Mouse (Mus musculus): ENCODE data around the gene Dbil5.

Gene Dbil5

DNA sequence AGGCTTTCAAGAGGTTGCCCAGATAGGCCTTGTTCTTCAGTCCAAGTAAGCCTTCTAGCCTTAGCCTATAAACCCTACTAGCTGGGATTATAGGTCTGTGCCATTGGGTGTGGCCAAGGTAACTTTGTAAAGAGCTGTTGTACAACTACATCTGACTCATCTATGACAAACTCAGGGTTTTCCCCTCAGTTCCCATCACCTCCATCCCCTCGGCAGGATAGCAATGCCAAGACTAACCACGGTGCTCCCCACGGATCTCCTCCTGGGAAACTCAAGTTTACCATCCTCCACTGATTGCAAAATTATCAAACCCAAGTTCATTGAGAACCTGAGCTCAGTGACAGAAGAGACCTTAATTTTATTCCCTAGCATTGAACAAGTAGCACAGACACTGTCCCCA is 18.7 kb downstream of the Dbil5 start:
- DNase-seq (ENCODE audit: inconsistent ontology term), result no peak

DNA sequence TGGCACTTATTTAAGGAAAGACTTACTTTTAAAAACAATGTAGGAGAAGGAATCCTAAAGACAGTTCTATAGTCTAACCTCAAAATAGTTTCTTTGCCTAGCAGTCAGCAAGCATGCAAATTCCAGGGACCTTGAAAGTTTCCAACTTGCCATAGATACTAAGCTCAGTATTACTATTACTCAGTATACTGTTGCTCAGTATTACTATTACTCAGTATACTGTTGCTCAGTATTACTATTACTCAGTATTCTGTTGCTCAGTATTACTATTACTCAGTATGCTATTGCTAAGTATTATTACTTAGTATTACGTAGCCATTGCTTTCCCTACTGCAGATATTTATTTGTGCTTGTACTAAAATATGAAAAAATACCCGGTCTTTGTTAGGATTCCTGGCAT is 22.3 kb downstream of the Dbil5 start:
- DNase-seq (ENCODE audit: inconsistent ontology term), result no peak

DNA sequence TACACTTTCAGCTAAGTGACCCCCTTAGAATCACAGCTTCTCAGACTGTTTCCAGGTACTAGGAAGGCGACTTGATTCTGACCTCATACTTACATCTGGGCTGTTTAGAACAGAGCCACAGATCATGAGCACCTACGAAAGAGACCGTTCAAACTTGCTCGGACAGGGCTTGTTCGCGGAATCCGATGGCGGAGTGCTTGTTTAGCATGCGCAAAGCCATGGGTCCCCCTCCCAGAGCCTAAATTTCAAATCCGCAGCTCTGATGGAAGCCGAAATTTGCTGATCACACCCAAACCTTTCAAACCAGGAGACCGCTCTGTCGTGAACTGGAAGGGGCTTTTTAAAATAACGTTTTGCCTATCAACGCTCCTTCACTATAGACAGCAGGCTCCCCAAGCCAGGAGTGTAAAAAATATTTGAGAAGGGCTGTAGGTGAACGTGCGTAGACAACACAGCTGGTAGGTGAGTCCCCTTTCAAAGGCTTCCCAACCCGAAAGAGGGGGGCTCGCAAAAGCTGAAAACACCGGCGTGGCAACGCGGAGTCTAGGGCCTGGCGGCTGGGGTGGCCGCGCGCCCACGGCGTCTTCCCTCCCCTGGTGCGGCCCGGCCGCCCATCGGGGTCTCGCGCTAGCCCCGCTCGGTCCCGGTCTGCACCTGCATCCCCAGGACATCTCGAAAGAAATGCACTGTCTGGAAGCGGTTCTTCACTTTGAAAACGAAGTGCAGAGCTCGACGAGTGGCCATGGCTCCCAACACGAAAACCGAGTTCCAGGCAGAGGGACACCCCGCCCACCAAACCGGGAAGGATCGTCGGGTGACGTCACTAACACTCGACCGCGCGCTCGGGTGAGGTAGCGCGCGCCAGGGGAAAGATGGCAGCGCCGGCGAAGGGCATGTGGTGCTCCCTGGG is 25.7 kb downstream of the Dbil5 start, which contains the start of the genes Mrm3 and Glod4:
Gene Mrm3 (plus strand): TSS at position 815 of the 910 bp plus-strand sequence.
Gene Glod4 (minus strand): TSS at position 825 of the 910 bp plus-strand sequence.
- DNase-seq (ENCODE audit: inconsistent ontology term), result peak; percentile 94

DNA sequence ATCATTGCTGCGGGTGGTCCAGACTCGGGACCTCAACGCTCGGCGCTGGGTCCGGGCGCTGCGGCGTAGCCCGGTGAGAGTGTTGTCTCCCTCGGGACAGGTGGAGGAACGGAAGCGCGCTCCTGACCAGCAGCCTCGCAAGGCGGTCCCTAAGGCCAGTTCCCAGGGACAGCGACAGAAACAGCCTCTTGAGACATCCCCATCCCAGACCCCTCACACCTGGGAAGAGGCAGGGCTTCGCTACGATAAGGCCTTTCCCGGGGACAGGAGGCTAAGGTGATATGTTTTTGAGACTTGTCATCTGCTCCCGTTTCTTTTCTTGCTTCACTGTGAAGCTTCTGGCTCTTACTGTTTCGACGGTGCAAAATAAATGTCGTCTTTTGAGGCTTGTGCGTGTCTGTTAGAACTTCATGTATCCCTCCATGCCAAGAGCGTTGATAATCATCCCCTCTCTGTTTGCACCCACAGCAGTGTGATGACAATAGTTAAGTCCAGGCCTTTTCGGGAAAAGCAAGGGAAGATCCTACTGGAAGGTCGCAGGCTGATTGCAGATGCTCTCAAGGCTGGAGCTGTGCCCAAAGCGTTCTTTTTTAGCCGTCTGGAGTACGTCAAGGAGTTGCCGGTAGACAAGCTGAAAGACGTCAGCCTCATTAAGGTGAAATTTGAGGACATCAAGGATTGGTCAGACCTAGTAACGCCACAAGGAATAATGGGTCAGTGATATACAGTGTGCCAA is 26.6 kb downstream of the Dbil5 start:
- DNase-seq (ENCODE audit: inconsistent ontology term), result peak; percentile 30

DNA sequence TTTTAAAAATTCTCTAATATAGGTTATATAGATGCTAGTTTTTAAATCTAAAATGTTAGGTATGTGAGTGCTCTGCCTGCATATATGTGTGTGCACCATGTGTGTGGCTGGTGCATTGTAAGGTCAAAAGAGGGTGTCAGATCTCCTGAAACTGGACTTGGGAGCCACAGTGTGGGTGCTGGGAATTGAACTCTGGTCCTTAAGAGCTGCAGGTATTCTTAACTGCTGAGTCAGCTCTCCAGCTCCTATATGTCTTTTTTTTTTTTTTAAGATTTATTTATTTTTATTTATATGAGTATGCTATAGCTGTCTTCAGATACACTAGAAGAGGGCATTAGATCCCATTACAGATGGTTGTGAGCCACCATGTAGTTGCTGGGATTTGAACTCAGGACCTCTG is 29.0 kb downstream of the Dbil5 start:
- DNase-seq (ENCODE audit: inconsistent ontology term), result no peak

DNA sequence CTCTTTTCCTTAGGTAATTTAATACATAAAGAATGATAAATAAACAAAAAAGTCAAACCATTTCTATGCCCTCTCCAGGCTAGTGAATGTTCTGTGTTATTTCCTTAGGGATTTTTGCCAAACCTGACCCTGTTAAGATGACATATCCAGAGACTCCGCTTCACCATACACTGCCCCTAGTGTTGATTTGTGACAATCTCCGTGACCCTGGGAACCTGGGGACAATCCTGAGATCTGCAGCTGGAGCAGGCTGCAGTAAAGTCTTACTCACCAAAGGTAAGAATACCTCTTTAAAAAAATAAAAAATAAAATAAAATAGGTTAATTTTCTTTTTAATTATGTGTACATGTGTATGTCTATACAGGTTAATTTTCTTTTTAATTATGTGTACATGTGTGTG is 29.8 kb downstream of the Dbil5 start:
- DNase-seq (ENCODE audit: inconsistent ontology term), result no peak

DNA sequence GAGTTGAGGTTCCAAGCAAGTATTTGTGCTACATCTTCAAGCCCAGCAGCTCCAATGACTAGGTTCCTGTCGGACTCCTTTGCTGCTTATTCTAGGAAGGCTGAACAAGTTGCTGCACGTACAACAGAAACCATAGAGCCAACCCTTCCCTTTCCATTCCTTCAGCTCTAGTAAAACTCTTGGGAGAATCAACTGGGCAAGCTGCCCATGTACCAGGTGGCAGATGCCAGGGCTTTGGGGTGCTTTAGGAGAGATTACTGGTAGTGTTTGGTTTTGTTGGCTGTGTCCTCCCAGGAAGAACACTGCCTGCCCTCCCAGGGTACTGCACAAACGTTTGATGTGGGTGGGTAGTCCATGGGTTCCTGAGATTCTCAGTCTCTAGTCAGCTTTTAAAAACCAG is 34.6 kb downstream of the Dbil5 start:
- DNase-seq (ENCODE audit: inconsistent ontology term), result no peak

DNA sequence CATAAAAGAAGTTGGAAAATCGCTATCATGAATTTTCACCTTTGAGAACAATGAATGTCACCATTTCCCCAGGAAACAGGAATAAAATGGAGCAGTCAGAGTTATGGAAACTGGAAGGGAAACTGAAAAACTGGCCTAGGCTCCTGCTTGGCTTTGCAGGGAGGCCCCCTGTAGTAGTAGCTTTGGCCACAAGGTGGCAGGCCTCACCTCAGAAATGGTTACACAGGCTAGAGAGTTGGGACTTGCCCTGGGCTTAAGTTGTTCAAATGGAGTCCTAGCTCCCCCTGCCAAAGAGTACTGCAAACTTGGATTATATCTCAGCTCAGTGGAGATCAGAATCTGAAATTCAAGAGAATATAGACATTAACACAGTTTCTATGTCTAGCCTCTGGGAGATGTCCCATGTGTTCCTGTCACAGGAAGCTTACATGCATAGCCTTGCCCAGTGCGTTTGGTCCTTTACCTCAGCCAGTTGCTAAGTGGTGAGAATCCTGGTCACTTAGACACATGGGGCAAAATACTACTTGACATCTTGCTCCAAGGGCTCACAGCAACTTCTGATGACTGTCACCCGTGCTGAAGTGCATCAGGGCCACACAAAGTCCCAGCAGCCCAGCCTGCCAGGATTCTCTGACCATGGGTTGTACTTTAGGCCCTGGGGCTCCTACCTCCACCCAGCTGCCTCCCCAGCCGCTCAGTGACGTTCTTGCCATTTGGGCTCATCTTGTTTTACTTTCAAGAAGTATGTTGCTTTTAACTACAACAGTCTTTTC is 35.9 kb downstream of the Dbil5 start:
- DNase-seq (ENCODE audit: inconsistent ontology term), result peak; percentile 67

DNA sequence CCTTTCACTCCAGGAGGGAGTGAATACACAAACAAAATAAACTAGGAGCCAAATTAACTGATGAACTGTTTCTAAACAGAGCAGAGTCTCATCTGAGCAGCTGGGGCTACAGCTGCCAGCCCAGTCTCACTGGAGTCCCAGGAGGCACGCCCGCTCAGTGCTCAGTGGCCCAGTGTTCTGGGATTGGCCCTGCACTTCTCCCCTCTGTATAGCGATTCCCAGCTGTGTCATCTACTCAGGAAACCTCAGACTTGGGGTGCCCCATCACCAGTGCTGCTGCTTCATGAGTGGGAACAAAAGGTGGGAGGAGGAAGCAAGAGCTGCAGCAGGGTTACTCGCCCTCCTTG is 36.5 kb downstream of the Dbil5 start:
- no peak for DNase-seq (ENCODE audit: inconsistent ontology term)

DNA sequence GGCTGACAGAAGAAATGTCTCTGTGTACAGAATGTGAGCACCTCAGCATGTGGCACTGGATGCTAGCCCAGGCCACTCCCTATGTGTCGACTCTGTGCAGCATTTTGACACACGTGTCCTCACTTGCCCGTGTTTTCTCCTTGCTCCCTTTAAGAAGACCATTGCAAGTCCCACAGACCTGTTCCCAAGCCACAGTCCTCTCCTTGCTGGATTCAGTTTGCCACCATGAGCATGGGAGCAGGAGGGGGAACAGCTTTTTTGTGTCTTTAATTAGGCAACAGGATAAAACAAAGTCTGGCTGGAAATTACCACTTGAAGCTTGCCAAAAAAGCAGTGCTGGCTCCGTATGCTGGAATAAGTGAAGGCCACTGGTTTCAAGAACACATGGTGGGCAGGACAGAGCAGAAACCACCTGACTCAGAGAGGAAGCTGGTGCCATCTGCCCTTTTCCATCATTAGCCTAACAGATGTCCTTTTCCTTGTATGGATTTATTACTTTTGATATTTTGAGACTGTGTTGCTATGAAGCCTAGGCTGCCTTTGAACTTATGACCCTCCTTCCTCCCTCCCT is 38.1 kb downstream of the Dbil5 start:
- DNase-seq (ENCODE audit: inconsistent ontology term), result peak; percentile 66

DNA sequence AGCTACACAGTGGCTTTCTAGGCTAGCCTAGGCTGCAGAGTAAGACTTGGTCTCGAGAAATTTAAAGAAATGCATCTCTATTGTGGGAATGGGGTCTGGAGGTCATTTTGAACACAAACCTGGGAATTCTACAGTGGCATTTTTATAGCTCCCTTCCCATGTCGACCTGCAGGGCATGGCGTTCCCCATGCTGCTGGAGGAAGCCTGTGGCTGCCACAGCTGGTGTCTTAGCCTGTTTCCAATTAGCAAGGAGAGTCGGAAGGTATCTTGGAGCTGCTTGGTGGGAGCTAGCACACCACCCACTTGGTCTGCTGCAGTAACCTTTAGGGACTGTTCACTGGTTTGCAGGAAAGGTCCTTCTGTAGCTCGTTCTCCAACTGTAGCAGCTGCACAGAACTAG is 38.7 kb downstream of the Dbil5 start:
- no peak for DNase-seq (ENCODE audit: inconsistent ontology term)

DNA sequence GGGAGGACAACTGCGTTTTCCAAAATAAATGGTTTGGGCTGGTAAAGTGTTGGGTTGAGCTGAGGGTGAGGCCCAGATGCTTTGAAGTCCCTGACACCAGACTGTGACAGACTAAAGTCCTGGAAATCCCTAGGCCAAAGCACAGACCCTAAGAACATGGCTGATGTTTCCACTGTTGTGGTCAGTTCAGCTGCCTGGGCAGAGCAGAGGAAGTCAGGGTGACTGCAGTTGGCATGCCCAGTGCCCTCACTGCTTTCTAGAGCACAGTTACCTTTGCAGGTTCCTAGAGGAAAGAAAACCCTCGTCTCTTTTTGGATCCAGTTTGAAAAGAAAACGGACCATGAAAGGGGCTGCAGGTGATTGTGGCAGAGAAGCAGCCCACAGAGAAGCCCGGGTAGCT is 40.0 kb downstream of the Dbil5 start:
- no peak for DNase-seq (ENCODE audit: inconsistent ontology term)

DNA sequence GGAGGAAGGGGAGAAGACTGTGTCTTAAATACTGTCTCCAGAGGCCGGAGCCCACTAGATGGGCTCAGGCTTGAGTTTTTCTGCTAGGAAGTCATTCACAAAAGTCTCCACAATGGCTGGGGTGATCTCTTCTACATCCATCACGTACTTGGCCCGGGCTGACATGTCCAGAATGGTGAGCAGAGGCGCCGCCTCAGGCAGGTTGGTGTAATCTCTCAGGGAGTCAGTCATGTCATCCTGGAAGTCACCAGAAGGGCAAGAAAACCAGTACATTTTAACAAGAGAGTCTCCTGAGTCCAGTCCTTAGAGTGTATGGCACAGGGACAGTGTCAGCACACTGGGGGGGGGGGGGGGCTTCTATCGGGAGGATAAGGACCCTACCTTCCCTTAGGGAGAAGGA is 41.1 kb downstream of the Dbil5 start:
- DNase-seq (ENCODE audit: inconsistent ontology term), result no peak

DNA sequence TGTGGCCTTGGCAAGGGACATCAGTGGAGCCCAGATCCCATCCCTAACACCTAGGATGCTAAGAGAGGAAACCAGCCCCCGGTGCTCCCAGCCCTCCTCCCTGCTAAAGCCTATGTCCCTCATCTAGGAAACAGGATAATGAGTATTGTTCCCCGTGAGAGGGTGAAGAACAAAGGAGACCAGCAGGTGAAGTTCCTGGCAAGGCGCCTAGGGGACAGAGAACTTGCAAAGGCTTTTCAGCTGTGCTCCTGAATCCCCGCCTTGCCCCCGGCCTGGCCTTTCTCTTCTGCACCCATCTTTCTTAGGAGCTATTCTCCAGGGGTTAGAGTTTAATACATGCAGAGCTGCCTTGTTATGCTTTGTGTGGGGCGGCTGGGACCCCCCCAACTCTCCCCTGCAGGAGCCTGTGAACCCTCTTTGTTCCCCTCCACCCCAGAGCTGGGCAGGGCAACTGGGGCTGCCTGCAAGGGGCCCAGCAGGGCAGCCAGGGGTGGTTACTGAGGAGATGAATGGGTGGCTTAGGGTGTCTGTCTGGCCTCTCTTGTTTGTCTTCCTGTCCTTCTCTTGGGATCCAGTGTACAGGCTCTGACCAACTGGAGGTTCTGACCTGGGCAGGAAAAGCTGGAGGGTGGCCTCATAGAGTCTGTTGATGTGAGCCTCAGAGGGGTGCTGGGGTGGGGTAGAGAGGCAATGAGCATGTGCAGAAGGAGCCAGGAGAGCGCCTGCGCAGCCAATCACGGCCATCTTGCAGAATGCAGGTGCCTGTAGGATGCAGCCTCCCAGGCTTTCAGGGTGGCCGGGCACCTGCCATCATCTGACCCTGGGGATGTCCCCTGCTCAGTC is 43.0 kb downstream of the Dbil5 start:
- no peak for DNase-seq (ENCODE audit: inconsistent ontology term)

DNA sequence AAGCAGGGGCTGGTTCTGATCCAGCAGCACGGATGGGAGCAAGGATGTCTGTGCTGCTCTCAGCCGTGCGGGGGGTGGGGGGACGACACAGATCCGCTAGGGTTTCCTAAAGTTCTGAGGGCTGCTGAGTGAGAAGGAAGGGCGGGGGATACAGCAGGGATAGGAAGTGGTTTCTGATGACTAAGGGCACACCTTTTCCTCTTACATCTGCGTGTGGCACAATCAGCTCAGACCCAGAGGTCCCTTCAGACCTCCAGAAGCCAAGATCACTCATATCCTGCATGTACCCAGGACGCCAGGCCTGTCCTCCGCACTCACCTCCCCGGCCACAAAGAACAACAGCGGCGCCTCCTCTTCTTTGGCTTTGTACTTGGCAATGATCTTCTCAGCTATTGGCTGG is 43.8 kb downstream of the Dbil5 start:
- DNase-seq (ENCODE audit: inconsistent ontology term), result no peak

DNA sequence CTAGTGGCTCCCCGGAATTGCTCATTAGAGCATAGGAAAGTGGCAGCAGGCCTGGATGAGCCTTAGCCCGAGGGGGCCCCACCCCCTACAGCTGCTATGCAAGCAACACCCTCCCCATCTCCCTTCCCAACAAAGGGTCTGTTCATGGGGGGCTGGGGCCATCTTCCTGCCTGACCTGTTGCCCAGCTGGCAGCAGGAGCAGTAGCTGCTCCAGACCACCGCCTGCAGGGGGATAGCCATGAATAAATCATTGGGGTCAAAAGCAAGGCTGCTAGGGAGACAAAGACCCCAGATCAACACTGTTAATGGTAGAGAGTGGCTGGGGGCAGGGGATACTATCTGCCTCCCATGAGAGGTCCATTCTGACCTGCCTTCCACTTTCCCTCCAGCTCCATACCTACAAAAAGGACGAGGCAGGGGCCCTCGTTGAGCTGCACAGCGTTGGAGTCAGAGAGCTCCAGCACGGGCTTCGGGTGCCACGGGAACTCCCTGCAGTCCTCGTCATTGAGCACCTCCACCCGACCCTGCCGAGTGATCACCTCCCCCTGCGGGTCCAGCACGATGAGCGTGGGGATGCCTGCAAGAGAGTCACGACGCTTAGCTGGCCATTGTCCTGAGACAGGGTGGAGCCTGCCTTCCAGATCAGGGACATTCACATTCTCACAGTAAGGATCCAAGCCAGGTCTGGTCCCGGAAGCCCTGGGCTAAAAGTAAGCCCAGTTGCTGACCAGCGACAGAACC is 45.4 kb downstream of the Dbil5 start:
- DNase-seq (ENCODE audit: inconsistent ontology term), result no peak

DNA sequence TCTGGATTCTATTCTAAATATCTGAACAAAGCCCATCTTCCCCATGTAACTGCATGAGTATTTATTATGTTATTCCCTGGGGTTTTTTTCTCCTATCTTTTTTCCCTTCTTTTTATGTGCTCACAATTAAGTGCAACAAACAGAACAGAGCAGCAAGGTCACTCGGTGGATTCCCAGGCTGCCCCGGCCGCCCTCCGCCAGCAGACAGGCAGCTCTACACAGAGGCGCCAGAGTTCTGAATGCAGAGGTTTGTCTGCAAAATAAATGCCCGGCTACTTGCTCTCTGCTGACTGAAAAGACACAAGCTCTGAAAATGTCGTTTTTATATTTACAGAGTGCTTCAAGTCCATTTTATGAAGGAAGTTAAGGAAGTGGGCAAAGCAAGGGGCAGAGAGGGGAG is 50.1 kb downstream of the Dbil5 start:
- DNase-seq (ENCODE audit: inconsistent ontology term), result no peak

DNA sequence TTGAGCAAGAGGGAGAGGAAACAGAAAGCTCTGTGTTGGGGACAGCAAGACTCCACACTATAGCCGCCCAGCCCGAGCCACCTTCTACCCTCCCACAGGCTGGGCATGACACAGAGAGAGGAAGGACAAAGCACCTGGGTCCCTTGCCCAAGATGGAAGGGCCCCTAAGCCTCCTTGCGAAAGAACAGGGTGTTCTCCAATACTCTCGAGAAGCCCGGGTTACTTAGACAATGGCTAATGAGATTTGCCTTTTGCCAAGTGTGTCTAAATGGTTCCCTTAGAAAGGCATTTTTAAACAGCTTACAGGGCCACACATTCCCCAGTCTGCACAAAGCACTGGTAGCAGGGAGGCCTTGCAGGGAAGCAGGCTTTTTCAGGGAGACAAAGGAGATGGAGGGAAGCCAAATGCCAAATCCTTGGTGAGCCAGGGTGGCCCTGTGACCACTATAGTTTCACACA is 50.6 kb downstream of the Dbil5 start:
- peak; percentile 78 for DNase-seq (ENCODE audit: inconsistent ontology term)

Measured in Muller cell, postnatal 12 days (primary cell).